Mouse (Mus musculus): Measurements from ENCODE around the gene Xcl1. TPM values are rescaled to one million over a fixed set of nuclear protein-coding genes. Genes with fewer than 3 reads are reported as not detected.
"Not testable (repeated sequence)": the region's sequence is repeated elsewhere in the genome, so short reads cannot be mapped to it uniquely, and the experiment has no call there.

Xcl1 gene
- total RNA-seq (2021): not detected
- long read RNA-seq, experiment 1: 0 reads
- long read RNA-seq, experiment 2: 0 reads

GRCm38 (mm10) chr1:164935477-164936044, at the start of gene Xcl1:
TSS of gene Xcl1 (minus strand) at chr1:164935527.
- no peak for DNase-seq (ENCODE audit: low spot score)

- DNase-seq (ENCODE audit: low spot score): not testable (repeated sequence)
Measured at GRCm38 (mm10) chr1:164984681-164985080, 49.4 kb upstream of the Xcl1 start.

GRCm38 (mm10) chr1:164977351-164977750, 42.0 kb upstream of the Xcl1 start:
- DNase-seq (ENCODE audit: low spot score): no peak

DNA sequence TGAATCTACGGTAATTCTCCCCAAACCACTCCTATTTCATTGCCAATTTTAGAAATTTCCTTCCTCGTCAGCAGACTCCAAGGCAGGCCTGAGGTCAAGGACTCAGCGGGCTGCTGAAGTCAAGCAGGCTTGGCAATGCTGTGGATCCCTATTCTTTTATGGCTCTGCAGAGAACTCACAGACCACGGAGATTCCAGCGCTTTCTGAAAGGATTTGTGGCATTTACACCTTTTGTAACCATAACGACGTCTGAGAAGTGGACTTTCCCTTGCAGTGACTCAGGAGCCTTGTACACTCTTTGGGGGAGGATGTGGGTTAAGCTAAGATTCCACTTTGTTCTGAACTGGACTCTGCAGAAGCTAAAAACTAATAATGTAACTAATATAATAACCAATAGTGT, 40.4 kb upstream of the Xcl1 start:
- DNase-seq (ENCODE audit: low spot score): no peak

- DNase-seq (ENCODE audit: low spot score): no peak
Measured at GRCm38 (mm10) chr1:164975276-164975675, 39.9 kb upstream of the Xcl1 start.

DNA sequence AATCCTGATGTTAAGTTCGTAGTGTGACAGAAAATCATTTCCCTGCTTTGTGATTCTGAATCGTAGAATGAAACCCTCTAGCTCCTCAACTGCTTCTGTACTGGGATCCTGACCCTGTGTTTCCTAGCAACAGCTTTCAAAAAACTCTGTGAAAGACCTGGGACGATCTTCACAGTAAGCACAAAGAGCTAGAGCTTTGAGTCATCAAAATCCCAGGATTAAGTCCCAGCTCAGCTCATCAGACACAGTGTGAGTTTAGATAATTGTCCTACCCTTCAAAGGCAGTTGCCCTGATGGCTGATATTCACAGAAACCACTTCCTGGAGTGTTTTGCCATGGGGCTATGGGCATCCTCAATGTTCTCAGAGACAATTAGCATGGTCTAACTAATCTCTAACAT, 38.5 kb upstream of the Xcl1 start:
- no peak for DNase-seq (ENCODE audit: low spot score)

- DNase-seq (ENCODE audit: low spot score): no peak
Measured at GRCm38 (mm10) chr1:164973341-164973740, 38.0 kb upstream of the Xcl1 start.

DNA sequence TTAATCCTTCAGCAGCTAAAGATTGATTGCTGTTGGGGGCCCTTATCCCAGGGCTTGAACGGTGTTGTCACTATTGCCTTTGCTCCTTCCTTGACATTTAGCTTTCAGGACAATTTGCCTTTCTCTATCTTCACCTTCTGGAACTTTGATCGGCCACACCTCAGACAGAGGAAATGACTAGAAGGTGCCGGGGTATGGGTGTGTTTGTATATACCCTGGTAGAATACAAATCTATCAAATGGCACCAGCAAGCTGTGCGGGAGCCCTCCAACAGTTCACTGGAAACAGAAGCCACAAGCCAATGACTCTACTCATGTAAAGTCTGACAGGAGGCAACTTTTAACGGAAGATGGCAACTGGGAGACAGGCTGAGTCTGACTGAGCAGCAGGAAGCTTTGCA, 37.4 kb upstream of the Xcl1 start:
- no peak for DNase-seq (ENCODE audit: low spot score)

GRCm38 (mm10) chr1:164966095-164966698, 30.9 kb upstream of the Xcl1 start:
- no peak for DNase-seq (ENCODE audit: low spot score)

DNA sequence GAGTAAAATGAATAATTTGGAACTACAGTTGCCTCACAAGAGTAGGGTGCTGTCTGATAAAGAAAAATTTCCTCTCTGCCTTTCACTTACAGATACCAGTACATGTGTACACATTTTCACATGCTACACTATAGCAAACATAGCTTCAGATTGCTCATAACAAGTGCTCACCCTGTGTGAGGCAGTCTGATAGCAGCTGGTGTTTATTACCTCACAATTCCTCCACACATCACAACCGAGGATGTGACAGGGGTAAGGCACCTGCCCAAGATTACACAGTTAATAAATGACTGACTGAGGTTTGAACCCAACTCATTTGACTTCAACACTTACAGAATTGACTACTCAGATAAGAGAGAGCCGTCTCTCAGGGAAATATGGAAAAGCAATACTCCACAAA, 25.3 kb upstream of the Xcl1 start:
- DNase-seq (ENCODE audit: low spot score): no peak

- no peak for DNase-seq (ENCODE audit: low spot score)
Measured at GRCm38 (mm10) chr1:164959787-164960385, 24.6 kb upstream of the Xcl1 start.

GRCm38 (mm10) chr1:164959160-164959559, 23.8 kb upstream of the Xcl1 start:
- DNase-seq (ENCODE audit: low spot score): no peak

- DNase-seq (ENCODE audit: low spot score): no peak
Measured at GRCm38 (mm10) chr1:164957974-164958373, 22.6 kb upstream of the Xcl1 start.

- DNase-seq (ENCODE audit: low spot score): no peak
Measured at GRCm38 (mm10) chr1:164956725-164957399, 21.5 kb upstream of the Xcl1 start.

- no peak for DNase-seq (ENCODE audit: low spot score)
Measured at GRCm38 (mm10) chr1:164955452-164956196, 20.3 kb upstream of the Xcl1 start.

GRCm38 (mm10) chr1:164953574-164953973, 18.2 kb upstream of the Xcl1 start:
- no peak for DNase-seq (ENCODE audit: low spot score)

- DNase-seq (ENCODE audit: low spot score): no peak
Measured at GRCm38 (mm10) chr1:164936060-164936459, 733 bp upstream of the Xcl1 start.

GRCm38 (mm10) chr1:164933441-164934188, 1.7 kb downstream of the Xcl1 start:
- DNase-seq (ENCODE audit: low spot score): no peak

GRCm38 (mm10) chr1:164931135-164931534, 4.2 kb downstream of the Xcl1 start:
- no peak for DNase-seq (ENCODE audit: low spot score)

GRCm38 (mm10) chr1:164930006-164930405, 5.3 kb downstream of the Xcl1 start:
- no peak for DNase-seq (ENCODE audit: low spot score)

GRCm38 (mm10) chr1:164926534-164927160, 8.7 kb downstream of the Xcl1 start:
- DNase-seq (ENCODE audit: low spot score): no peak
